Mouse (Mus musculus): ENCODE data around the gene Cfap54.

DNA sequence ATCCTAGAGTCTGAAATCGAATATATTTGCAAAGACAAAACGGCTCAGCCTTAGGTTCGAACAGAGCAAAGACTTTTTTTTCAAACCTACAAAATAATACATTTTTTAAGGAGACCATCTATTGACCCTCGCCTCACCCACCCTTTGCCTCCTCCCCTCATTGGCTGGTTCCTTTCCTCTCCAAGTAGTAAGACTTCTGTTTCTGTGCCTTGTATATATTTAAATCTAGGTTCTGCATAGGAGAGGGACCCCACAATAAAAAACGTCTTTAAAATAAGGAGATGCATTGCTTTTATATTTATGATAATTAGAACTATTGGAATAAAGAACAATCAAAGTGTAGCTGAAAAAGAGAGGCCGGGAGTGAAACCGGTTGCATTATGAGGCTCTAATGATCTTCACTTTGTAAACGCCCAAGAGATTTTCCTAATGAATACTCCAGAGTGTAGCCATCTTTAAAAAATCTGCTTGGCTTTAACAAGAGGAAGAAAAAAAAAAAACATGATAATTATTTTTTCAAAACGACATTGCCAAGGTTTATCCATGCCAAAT lies 48.6 kb upstream of the Cfap54 start:
- no peak for TF ChIP-seq CTCF (IDR thresholded peaks at IDR 0.05; ENCODE audit: control insufficient read depth, insufficient read depth, low read length)
- no peak for TF ChIP-seq POLR2A (IDR thresholded peaks at IDR 0.05; ENCODE audit: borderline replicate concordance, control insufficient read depth, low read depth, low read length)

Measured in bone marrow, adult 2 months (tissue).